Mouse (Mus musculus): ENCODE measurements around the gene Clns1a. TPM values are rescaled to one million over a fixed set of nuclear protein-coding genes. Genes with fewer than 3 reads are reported as not detected.
A peak's percentile ranks its signal among the peaks of the same experiment; 100 is the strongest.

The Clns1a gene
- 229 and 233 TPM in 2 replicates for polyA plus RNA-seq (2014; fragmentation: Nextera tagmentation; extraction: Ambion mirVana)

DNA sequence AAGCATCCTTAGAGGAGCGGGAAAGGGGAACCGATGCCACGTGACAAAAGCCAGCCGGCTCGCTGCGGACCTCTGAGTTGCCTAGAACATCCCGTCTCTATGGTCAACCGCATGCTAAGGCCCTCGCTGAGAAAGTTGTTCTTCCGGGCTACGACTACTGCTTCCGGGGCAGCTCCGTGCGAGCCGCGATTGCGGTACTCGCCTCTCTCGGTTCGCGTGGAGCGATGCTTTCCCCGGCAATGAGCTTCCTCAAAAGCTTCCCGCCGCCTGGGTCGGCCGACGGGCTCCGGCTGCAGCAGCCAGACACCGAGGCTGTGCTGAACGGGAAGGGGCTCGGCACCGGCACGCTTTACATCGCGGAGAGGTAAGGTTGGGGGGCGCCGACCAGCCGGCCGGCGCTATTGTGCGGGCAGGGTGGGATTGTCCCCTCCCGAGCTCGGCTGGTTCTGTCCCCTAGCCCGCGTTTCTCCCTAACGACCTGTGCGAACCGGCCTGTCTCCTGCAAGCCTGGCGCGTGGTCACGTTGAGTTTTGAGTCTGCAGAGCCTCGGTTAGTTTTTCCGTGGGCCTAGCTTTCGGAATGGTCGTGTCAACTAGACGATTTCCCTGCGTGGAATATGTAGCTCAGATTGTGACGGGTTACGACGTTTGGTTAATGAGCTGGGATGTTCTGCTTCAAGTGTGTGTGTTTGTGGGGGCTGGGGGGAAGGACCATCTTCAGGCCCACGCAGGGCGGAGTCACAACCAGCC lies at the start of gene Clns1a:
Gene Clns1a, plus strand, starts transcription at position 129 of the 749 bp plus-strand sequence.
- H3K36me3 ChIP-seq (ENCODE audit: control insufficient read depth, insufficient read depth, low read length): 0 out of 2 replicates have a peak, but pooled peaks cover 2% of the 10 kb centered on the region
- DNase-seq (ENCODE audit: low spot score): peak; percentile 97
- under 1% methylated on average over 63 of the region's 63 CpGs for WGBS
- peak within 1 kb of the TSS; percentile 90 for H3K9ac ChIP-seq (ENCODE audit: low read length)
- peak within 1 kb of the TSS; percentile 75 for H3K27ac ChIP-seq (ENCODE audit: low read depth, low read length)
- peak within 1 kb of the TSS; percentile 71 for H3K4me2 ChIP-seq (ENCODE audit: low read length)
- ATAC-seq: peak; percentile 98
- no peaks in the 10 kb centered on the region for H3K27me3 ChIP-seq (replicated peaks; ENCODE audit: control insufficient read depth, insufficient read depth, low read length)
- H3K9me3 ChIP-seq (replicated peaks; ENCODE audit: control insufficient read depth, low read length): no peaks in the 10 kb centered on the region
- peaks cover 6% of the 10 kb centered on the region for H3K4me1 ChIP-seq (ENCODE audit: control insufficient read depth, insufficient read depth, low read length)
- peak within 1 kb of the TSS; percentile 95 for H3K4me3 ChIP-seq (ENCODE audit: low read depth, low read length)

DNA sequence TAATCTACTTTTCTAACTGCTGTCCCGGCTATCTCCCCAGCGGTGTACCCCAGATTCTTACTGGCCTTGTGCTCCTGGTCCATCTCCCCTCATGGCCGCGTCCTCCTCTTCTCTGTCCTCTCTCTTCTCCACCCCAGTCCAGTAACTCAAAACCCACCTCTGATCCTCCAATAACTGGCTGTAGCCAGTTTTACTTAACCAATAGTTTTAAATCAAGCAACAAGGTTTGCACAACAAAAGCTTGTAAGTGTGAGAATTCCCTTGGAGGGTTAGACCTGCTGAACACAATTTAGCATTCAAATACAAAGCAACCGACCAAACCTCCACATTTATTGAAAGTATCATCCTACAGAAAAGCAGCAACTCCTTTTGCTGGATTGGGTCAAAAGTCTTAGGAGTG lies 48.8 kb upstream of the Clns1a start:
- ATAC-seq: no peak

GRCm38 (mm10) chr7:97650729-97651128 lies 45.7 kb upstream of the Clns1a start:
- Histone ChIP-seq H3K27ac (ENCODE audit: low read depth, low read length) (no peak overlapping the region), H3K4me1 (ENCODE audit: control insufficient read depth, insufficient read depth, low read length) (no peaks in the 10 kb centered on the region), H3K4me2 (ENCODE audit: low read length) (no peak overlapping the region), H3K9me3 (replicated peaks; ENCODE audit: control insufficient read depth, low read length) (no peaks in the 10 kb centered on the region), H3K4me3 (ENCODE audit: low read depth, low read length) (no peak overlapping the region), H3K27me3 (replicated peaks; ENCODE audit: control insufficient read depth, insufficient read depth, low read length) (no peaks in the 10 kb centered on the region), H3K9ac (ENCODE audit: low read length) (no peak overlapping the region), H3K36me3 (ENCODE audit: control insufficient read depth, insufficient read depth, low read length) (peaks cover 17% of the 10 kb centered on the region)
- DNase-seq (ENCODE audit: low spot score) (no peak), ATAC-seq (no peak)
- WGBS: 95% methylated on average over 4 of the region's 4 CpGs

More for the DNA sequence above, 48.8 kb upstream of the Clns1a start:
- Histone ChIP-seq H3K9me3 (replicated peaks; ENCODE audit: control insufficient read depth, low read length) (no peaks in the 10 kb centered on the region), H3K27me3 (replicated peaks; ENCODE audit: control insufficient read depth, insufficient read depth, low read length) (no peaks in the 10 kb centered on the region), H3K4me1 (ENCODE audit: control insufficient read depth, insufficient read depth, low read length) (no peaks in the 10 kb centered on the region), H3K4me2 (ENCODE audit: low read length) (no peak overlapping the region), H3K9ac (ENCODE audit: low read length) (no peak overlapping the region), H3K4me3 (ENCODE audit: low read depth, low read length) (no peak overlapping the region), H3K36me3 (ENCODE audit: control insufficient read depth, insufficient read depth, low read length) (no peaks in the 10 kb centered on the region; the same call in 1 of the 2 replicates), H3K27ac (ENCODE audit: low read depth, low read length) (no peak overlapping the region)
- no peak for DNase-seq (ENCODE audit: low spot score)
- 93% methylated on average over 5 of the region's 5 CpGs for WGBS

GRCm38 (mm10) chr7:97656144-97656543 lies 40.3 kb upstream of the Clns1a start:
- 92% methylated on average over 6 of the region's 6 CpGs for WGBS
- H3K36me3 ChIP-seq (ENCODE audit: control insufficient read depth, insufficient read depth, low read length): peaks cover 28% of the 10 kb centered on the region
- H3K27me3 ChIP-seq (replicated peaks; ENCODE audit: control insufficient read depth, insufficient read depth, low read length): no peaks in the 10 kb centered on the region
- no peaks in the 10 kb centered on the region for H3K4me1 ChIP-seq (ENCODE audit: control insufficient read depth, insufficient read depth, low read length)
- H3K9ac ChIP-seq (ENCODE audit: low read length): no peak overlapping the region
- ATAC-seq (no peak), DNase-seq (ENCODE audit: low spot score) (no peak)
- no peaks in the 10 kb centered on the region for H3K9me3 ChIP-seq (replicated peaks; ENCODE audit: control insufficient read depth, low read length)
- H3K27ac ChIP-seq (ENCODE audit: low read depth, low read length): no peak overlapping the region
- H3K4me3 ChIP-seq (ENCODE audit: low read depth, low read length): no peak overlapping the region
- no peak overlapping the region for H3K4me2 ChIP-seq (ENCODE audit: low read length)

DNA sequence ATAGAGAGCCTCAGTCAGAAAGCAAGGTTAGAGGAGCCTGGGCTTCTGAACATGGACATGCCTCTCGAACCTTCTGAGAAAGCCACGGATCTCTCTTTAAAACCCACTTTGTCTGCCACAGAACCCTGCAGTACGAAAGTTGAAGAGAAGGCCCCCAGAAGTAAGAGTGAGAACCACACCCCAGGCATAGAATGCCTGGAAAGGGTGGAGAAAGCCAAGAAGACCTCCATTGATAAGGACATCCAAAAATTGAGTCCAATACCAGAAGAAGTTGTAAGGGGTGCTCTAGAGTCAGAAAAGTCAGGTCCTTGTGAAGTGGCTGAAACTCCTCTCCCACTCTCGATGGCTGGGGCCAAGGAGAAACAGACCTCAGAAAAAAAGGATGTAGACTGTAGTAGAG lies 34.8 kb upstream of the Clns1a start:
- Histone ChIP-seq H3K27me3 (replicated peaks; ENCODE audit: control insufficient read depth, insufficient read depth, low read length) (no peaks in the 10 kb centered on the region), H3K4me1 (ENCODE audit: control insufficient read depth, insufficient read depth, low read length) (no peaks in the 10 kb centered on the region), H3K4me3 (ENCODE audit: low read depth, low read length) (no peak overlapping the region), H3K9me3 (replicated peaks; ENCODE audit: control insufficient read depth, low read length) (no peaks in the 10 kb centered on the region), H3K27ac (ENCODE audit: low read depth, low read length) (no peak overlapping the region), H3K36me3 (ENCODE audit: control insufficient read depth, insufficient read depth, low read length) (peaks cover 47% of the 10 kb centered on the region), H3K9ac (ENCODE audit: low read length) (no peak overlapping the region), H3K4me2 (ENCODE audit: low read length) (no peak overlapping the region)
- ATAC-seq: no peak
- DNase-seq (ENCODE audit: low spot score): no peak
- 90% methylated on average over 4 of the region's 4 CpGs for WGBS

DNA sequence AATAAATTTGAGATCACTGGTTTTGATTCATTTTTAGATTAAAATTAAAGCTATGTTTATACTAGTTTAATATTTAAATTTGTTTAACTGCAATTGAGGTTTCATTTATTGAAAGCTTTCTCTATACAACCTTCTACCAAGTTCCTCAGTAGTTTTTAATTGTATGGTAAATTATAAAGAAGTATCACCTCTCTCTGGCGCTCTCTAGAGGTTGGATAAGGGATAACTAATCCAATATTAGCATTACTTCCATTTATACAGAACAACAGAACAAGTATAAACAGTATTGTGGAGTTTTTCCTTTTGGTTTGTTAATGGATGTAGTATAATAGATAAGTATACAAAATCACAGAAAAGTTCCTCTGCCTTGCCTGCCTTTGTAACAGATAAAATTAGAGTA lies 17.2 kb upstream of the Clns1a start:
- DNase-seq (ENCODE audit: low spot score): peak; percentile 75
- Histone ChIP-seq H3K4me1 (ENCODE audit: control insufficient read depth, insufficient read depth, low read length) (no peaks in the 10 kb centered on the region), H3K4me2 (ENCODE audit: low read length) (no peak overlapping the region), H3K9me3 (replicated peaks; ENCODE audit: control insufficient read depth, low read length) (no peaks in the 10 kb centered on the region), H3K4me3 (ENCODE audit: low read depth, low read length) (no peak overlapping the region), H3K27ac (ENCODE audit: low read depth, low read length) (no peak overlapping the region), H3K36me3 (ENCODE audit: control insufficient read depth, insufficient read depth, low read length) (peaks cover 65% of the 10 kb centered on the region), H3K27me3 (replicated peaks; ENCODE audit: control insufficient read depth, insufficient read depth, low read length) (no peaks in the 10 kb centered on the region), H3K9ac (ENCODE audit: low read length) (no peak overlapping the region)
- WGBS: 13% methylated on average over 1 of the region's 1 CpGs
- ATAC-seq: no peak

- Histone ChIP-seq H3K27me3 (replicated peaks; ENCODE audit: control insufficient read depth, insufficient read depth, low read length) (no peaks in the 10 kb centered on the region), H3K9ac (ENCODE audit: low read length) (no peak overlapping the region), H3K4me3 (ENCODE audit: low read depth, low read length) (no peak overlapping the region), H3K4me2 (ENCODE audit: low read length) (no peak overlapping the region), H3K4me1 (ENCODE audit: control insufficient read depth, insufficient read depth, low read length) (no peaks in the 10 kb centered on the region), H3K27ac (ENCODE audit: low read depth, low read length) (no peak overlapping the region), H3K9me3 (replicated peaks; ENCODE audit: control insufficient read depth, low read length) (no peaks in the 10 kb centered on the region), H3K36me3 (ENCODE audit: control insufficient read depth, insufficient read depth, low read length) (peaks cover 32% of the 10 kb centered on the region)
- no peak for ATAC-seq
- no peak for DNase-seq (ENCODE audit: low spot score)
- 81% methylated on average over 2 of the region's 2 CpGs for WGBS
Observed at GRCm38 (mm10) chr7:97687831-97688230, 8.6 kb upstream of the Clns1a start.

GRCm38 (mm10) chr7:97695441-97695840 lies 993 bp upstream of the Clns1a start:
- Histone ChIP-seq H3K9me3 (replicated peaks; ENCODE audit: control insufficient read depth, low read length) (no peaks in the 10 kb centered on the region), H3K4me2 (ENCODE audit: low read length) (peak overlapping the region; percentile 71; the same call in 1 of the 2 replicates), H3K27ac (ENCODE audit: low read depth, low read length) (no peak overlapping the region), H3K27me3 (replicated peaks; ENCODE audit: control insufficient read depth, insufficient read depth, low read length) (no peaks in the 10 kb centered on the region), H3K4me3 (ENCODE audit: low read depth, low read length) (no peak overlapping the region), H3K9ac (ENCODE audit: low read length) (peak overlapping the region; percentile 90; the same call in 1 of the 2 replicates), H3K36me3 (ENCODE audit: control insufficient read depth, insufficient read depth, low read length) (0 out of 2 replicates have a peak, but pooled peaks cover 2% of the 10 kb centered on the region), H3K4me1 (ENCODE audit: control insufficient read depth, insufficient read depth, low read length) (peaks cover 6% of the 10 kb centered on the region)
- WGBS: 95% methylated on average over 1 of the region's 1 CpGs
- DNase-seq (ENCODE audit: low spot score): no peak
- ATAC-seq: no peak

DNA sequence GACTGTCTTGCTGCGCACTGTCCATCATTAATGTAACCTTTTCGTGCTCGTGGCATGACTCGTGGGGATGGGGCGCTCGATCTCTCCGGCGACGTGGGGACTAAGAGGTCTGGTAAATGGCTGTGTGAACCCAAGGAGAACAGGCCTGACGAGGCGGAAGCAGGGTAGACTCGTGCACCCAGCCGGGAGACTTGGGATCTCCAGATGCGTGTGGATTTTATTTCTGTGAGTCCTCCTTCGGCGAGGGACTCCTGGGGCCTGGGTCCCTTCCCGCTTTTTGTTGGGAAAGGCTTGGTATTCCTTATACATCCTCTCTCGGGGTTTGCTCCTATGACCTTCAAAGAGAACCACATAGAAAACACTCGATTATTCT lies 315 bp upstream of the Clns1a start:
- ATAC-seq (peak; percentile 81), DNase-seq (ENCODE audit: low spot score) (no peak)
- H3K27me3 ChIP-seq (replicated peaks; ENCODE audit: control insufficient read depth, insufficient read depth, low read length): no peaks in the 10 kb centered on the region

More for the DNA sequence above, 315 bp upstream of the Clns1a start:
- H3K4me2 ChIP-seq (ENCODE audit: low read length): peak overlapping the region; percentile 71
- peaks cover 6% of the 10 kb centered on the region for H3K4me1 ChIP-seq (ENCODE audit: control insufficient read depth, insufficient read depth, low read length)
- 0 out of 2 replicates have a peak, but pooled peaks cover 2% of the 10 kb centered on the region for H3K36me3 ChIP-seq (ENCODE audit: control insufficient read depth, insufficient read depth, low read length)
- peak overlapping the region; percentile 95 for H3K4me3 ChIP-seq (ENCODE audit: low read depth, low read length)
- H3K9me3 ChIP-seq (replicated peaks; ENCODE audit: control insufficient read depth, low read length): no peaks in the 10 kb centered on the region
- peak overlapping the region; percentile 90 for H3K9ac ChIP-seq (ENCODE audit: low read length)
- WGBS: 40% methylated on average over 19 of the region's 19 CpGs
- peak overlapping the region; percentile 75 for H3K27ac ChIP-seq (ENCODE audit: low read depth, low read length)
